Mouse (Mus musculus) frontal cortex, postnatal 25 days (tissue): ENCODE data around the gene Fgfr2.

ENCODE experiments used
- DNase-seq, 2 experiments: peaks; one replicate each; pipeline ENCODE4 v3.0.0; 2022; ENCODE audit warnings: low spot score in 2 of 2

The Fgfr2 gene

GRCm38 (mm10) chr7:132801509-132801908, 321.6 kb downstream of the Fgfr2 start:
- DNase-seq: no peak

GRCm38 (mm10) chr7:132800868-132801267, 322.3 kb downstream of the Fgfr2 start:
- DNase-seq: no peak

GRCm38 (mm10) chr7:132799119-132800016, 323.8 kb downstream of the Fgfr2 start:
- no peak for DNase-seq

GRCm38 (mm10) chr7:132795141-132795540, 328.0 kb downstream of the Fgfr2 start:
- DNase-seq: no peak

GRCm38 (mm10) chr7:132793467-132793866, 329.7 kb downstream of the Fgfr2 start:
- DNase-seq: no peak

GRCm38 (mm10) chr7:132790447-132791219, 332.5 kb downstream of the Fgfr2 start:
- DNase-seq: no peak

- DNase-seq: peak in 1 of 2 experiments; percentile 62
Observed at GRCm38 (mm10) chr7:132788826-132789225, 334.3 kb downstream of the Fgfr2 start.

GRCm38 (mm10) chr7:132787496-132788190, 335.5 kb downstream of the Fgfr2 start:
- no peak for DNase-seq

- DNase-seq: no peak
Observed at GRCm38 (mm10) chr7:132787022-132787421, 336.1 kb downstream of the Fgfr2 start.

GRCm38 (mm10) chr7:132786522-132786921, 336.6 kb downstream of the Fgfr2 start:
- no peak for DNase-seq

- DNase-seq: no peak
Observed at GRCm38 (mm10) chr7:132786011-132786410, 337.1 kb downstream of the Fgfr2 start.

- DNase-seq: no peak
Observed at GRCm38 (mm10) chr7:132784101-132784500, 339.0 kb downstream of the Fgfr2 start.

- DNase-seq: no peak
Observed at GRCm38 (mm10) chr7:132781850-132782249, 341.3 kb downstream of the Fgfr2 start.

GRCm38 (mm10) chr7:132781130-132781814, 341.9 kb downstream of the Fgfr2 start:
- DNase-seq: no peak

- no peak for DNase-seq
Observed at GRCm38 (mm10) chr7:132780611-132781010, 342.5 kb downstream of the Fgfr2 start.

GRCm38 (mm10) chr7:132778630-132779029, 344.5 kb downstream of the Fgfr2 start:
- no peak for DNase-seq

GRCm38 (mm10) chr7:132777728-132778453, 345.3 kb downstream of the Fgfr2 start:
- no peak for DNase-seq

- no peak for DNase-seq
Observed at GRCm38 (mm10) chr7:132777117-132777516, 346.0 kb downstream of the Fgfr2 start.

- no peak for DNase-seq
Observed at GRCm38 (mm10) chr7:132776338-132777111, 346.6 kb downstream of the Fgfr2 start.

GRCm38 (mm10) chr7:132775922-132776321, 347.2 kb downstream of the Fgfr2 start:
- no peak for DNase-seq
